Mouse (Mus musculus) liver, embryonic 14.5 days (tissue): ENCODE data around the gene St8sia1.

ENCODE experiments used
- CTCF ChIP-seq: IDR thresholded peaks from 2 replicates; pipeline ENCODE4 v1.5.1; 2016; ENCODE audit warnings: antibody characterized with exemption, low read depth, control low read depth
- EP300 ChIP-seq: IDR thresholded peaks from 2 replicates; pipeline ENCODE4 v1.6.1; 2016; ENCODE audit warnings: antibody characterized with exemption, low read depth

DNA sequence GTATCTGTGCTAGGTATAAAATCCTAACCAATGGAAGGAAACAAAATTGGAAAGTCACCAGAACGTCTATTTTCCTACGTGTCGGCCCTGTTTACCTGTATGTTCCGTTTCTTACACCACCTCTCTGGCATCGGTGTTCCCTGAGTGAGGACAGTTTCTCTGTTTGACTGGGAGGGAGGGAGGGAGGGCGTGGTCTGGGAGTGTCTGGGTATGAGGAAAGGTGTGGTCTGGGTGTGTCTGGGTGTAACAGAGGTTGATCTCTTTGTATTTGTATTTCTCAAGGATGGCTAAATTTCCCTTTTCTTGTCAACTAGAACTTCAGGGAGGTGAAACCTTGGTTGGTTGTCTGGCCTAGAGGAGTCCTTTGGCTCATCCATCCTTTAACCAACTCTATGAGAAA is 73.9 kb downstream of the St8sia1 start:
- TF ChIP-seq CTCF, result no peak
- TF ChIP-seq EP300, result no peak
